Comparison of ENCODE assay signal across 13 mouse cellular contexts in genomic region chr4:140405427-140405826, GRCm38 (mm10).
"Had no signal": no experiment of that assay in that cellular context is flagged by ENCODE, and none has a peak within 500 bp of the region (broad histone marks: within the 10 kb centered on the region; RNA-seq: fewer than 3 reads in every experiment).

No protein-coding gene starts in this region.

- H3K9me3 ChIP-seq: limb, embryonic 13.5 days; stomach, embryonic 15.5 days had no signal

- H3K4me1 ChIP-seq: limb, embryonic 13.5 days; stomach, embryonic 15.5 days had no signal

- H3K27me3 ChIP-seq: limb, embryonic 13.5 days; stomach, embryonic 15.5 days had no signal

- H3K4me2 ChIP-seq: limb, embryonic 13.5 days; stomach, embryonic 15.5 days had no signal

- DNase-seq: kidney, adult 18-20 months; kidney, postnatal 10 days; kidney, postnatal 4 days; left cerebral cortex, postnatal 4 days; lung, adult 18-20 months; right cerebral cortex, postnatal 14 days; thymus, adult 2 months; thymus, postnatal 25 days had no signal

- H3K4me3 ChIP-seq: layer of hippocampus, adult 2 months; limb, embryonic 13.5 days; myocyte; stomach, embryonic 15.5 days had no signal

- H3K9ac ChIP-seq: limb, embryonic 13.5 days; liver, embryonic 14.5 days; stomach, embryonic 15.5 days had no signal

- H3K27ac ChIP-seq: layer of hippocampus, adult 2 months; limb, embryonic 13.5 days; liver, embryonic 14.5 days; stomach, embryonic 15.5 days had no signal

- H3K36me3 ChIP-seq: limb, embryonic 13.5 days; stomach, embryonic 15.5 days had no signal
